Mouse (Mus musculus): ENCODE data around the gene Olfr272. TPM values are rescaled to one million over a fixed set of nuclear protein-coding genes. Genes with fewer than 3 reads are reported as not detected.

Olfr272 gene
- polyA plus RNA-seq, 1 experiment from 2014 or later, result not detected

Other genes starting within 250 kb of the Olfr272 start
- not detected in 2 replicates for gene Olfr275, start 104.6 kb downstream of the Olfr272 start, polyA plus RNA-seq (2016; fragmentation: Nextera tagmentation; extraction: Ambion mirVana)
- not detected in 2 replicates for gene Olfr273, start 59.9 kb downstream of the Olfr272 start, polyA plus RNA-seq (2016; fragmentation: Nextera tagmentation; extraction: Ambion mirVana)
- not detected in 2 replicates for gene Olfr270, start 45.4 kb upstream of the Olfr272 start, polyA plus RNA-seq (2016; fragmentation: Nextera tagmentation; extraction: Ambion mirVana)
- gene Nipsnap3a, start 70.1 kb upstream of the Olfr272 start, polyA plus RNA-seq (2016; fragmentation: Nextera tagmentation; extraction: Ambion mirVana), result not detected in 2 replicates
- gene Nipsnap3b, start 92.7 kb upstream of the Olfr272 start, polyA plus RNA-seq (2016; fragmentation: Nextera tagmentation; extraction: Ambion mirVana), result 76.4 and 77.5 TPM in 2 replicates
- gene Abca1, start 240.7 kb upstream of the Olfr272 start, polyA plus RNA-seq (2016; fragmentation: Nextera tagmentation; extraction: Ambion mirVana), result 2.9 and 3.6 TPM in 2 replicates